Comparison of ENCODE assay signal across 1 mouse cellular context in the genomic region with DNA sequence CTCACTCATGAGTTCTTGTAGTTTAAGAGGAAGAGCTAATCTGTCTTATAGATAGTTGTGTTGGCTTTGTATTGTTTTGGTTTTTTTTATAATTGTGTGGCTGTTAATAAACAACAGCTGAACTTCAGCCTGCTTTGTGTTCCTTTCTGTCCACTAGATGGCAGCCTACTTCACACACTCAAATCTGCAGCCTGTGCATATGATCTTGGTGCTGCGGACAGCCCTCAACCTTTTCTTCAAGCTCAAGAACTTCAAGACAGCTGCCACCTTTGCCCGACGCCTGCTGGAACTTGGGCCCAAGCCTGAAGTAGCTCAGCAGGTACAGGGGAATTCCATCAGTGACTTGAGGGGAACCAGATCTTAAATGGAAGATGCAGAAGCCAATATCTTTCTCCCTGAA.
TF ChIP-seq lines count a peak whose summit lies in the region.

No protein-coding gene starts in this region.

TF ChIP-seq in MEL, 35 proteins besides CTCF, POLR2A, EP300 and RAD21 (continued from another document):
- TF ChIP-seq JUND (IDR thresholded peaks at IDR 0.05; ENCODE audit: low read depth, low read length) (no peak), TAL1 (IDR thresholded peaks at IDR 0.05; ENCODE audit: low read length) (no peak), USF1 (IDR thresholded peaks at IDR 0.05; ENCODE audit: low read depth, low read length) (no peak), ZC3H11A (IDR thresholded peaks at IDR 0.05; ENCODE audit: low read depth, low read length) (peak; percentile 46), MYB (IDR thresholded peaks at IDR 0.05; ENCODE audit: low read depth, low read length) (no peak), NELFE (IDR thresholded peaks at IDR 0.05; ENCODE audit: low read depth, low read length) (no peak), HCFC1 (IDR thresholded peaks at IDR 0.05; ENCODE audit: low read depth, low read length) (no peak), CHD2 (IDR thresholded peaks at IDR 0.05; ENCODE audit: low read length) (no peak), ELF1 (IDR thresholded peaks at IDR 0.05; ENCODE audit: low read depth, low read length) (no peak), GATA1 (IDR thresholded peaks at IDR 0.05; ENCODE audit: low read depth, low read length) (no peak), USF2 (IDR thresholded peaks at IDR 0.05; ENCODE audit: borderline replicate concordance in 1 of 2, insufficient read depth in 1 of 2, low read depth in 1 of 2, low read length in 2 of 2) (no peak), MYC (IDR thresholded peaks at IDR 0.05; ENCODE audit: low read depth, low read length) (no peak), POLR2AphosphoS5 (IDR thresholded peaks at IDR 0.05; ENCODE audit: borderline replicate concordance, low read depth, low read length) (no peak), ZNF384 (IDR thresholded peaks at IDR 0.05; ENCODE audit: low read depth, low read length) (peak; percentile 55)
TF ChIP-seq in MEL: peak in this region for 3.
